Mouse (Mus musculus) erythroblast, adult 5-6 weeks (primary cell): ENCODE data around the gene Sept12. TPM values are rescaled to one million over a fixed set of nuclear protein-coding genes. Genes with fewer than 3 reads are reported as not detected.

Experiments
- ATAC-seq: replicated peaks from 2 replicates; pipeline ENCODE4 v1.8.0; 2016; ENCODE audit warnings: moderate number of reproducible peaks, mild to moderate bottlenecking, moderate TSS enrichment, inconsistent platforms; ENCODE audit not compliant: poor library complexity, low FRiP score, severe bottlenecking
- total RNA-seq, 2 experiments: library from RNA; stranded (forward) in 1 of 2; stranded (reverse) in 1 of 2; fragments of 150-400 nt in 1 of 2; fragments of 200-764, 138-1000 nt in 1 of 2; gene quantifications; 2 replicates each; pipeline versions ENCODE4 v1.2.3 to v1.2.4; 2015 to 2017; ENCODE audit warnings: low replicate concordance in 2 of 2

Gene Sept12
- total RNA-seq, 2 experiments from 2014 or later, result not detected

DNA sequence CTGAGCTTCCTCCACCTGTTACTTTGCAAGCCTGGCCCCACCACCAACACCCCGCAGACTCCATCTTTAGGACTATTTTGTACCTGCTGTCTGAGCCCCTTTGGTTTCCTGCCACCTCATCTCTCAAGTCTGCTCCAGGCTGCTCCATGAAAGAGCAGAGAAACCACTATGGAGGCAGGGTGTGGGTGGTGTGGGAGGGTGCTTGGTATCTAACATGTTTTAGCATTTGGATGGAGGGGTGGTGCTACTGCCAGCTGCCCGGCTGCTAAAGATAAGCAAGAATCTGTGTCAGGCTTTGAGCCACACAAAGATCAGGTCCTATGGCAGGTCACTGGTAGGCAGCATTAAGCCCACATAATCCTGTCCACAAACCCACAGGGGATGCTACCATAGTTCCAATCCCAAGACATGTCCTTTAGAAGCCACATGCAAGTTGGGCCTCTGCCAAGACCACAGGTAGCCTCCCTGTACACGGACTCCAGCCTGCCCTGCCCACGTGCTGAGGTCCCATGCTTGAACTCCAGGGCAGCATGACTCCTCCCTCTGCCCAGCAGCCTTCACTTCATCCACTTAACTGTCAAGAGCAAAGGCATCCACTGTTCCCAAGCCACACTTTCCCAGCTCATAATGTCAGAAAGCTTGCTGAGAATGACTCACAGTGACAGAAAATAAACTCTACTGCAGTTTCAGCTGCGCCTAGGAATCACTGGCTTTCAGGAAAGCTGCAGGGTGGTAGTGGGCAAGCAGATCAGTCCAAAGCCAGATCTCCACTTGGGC is 19.2 kb downstream of the Sept12 start:
- ATAC-seq, result no peak

- no peak for ATAC-seq
Observed at GRCm38 (mm10) chr16:4976180-4976579, 21.5 kb downstream of the Sept12 start.

DNA sequence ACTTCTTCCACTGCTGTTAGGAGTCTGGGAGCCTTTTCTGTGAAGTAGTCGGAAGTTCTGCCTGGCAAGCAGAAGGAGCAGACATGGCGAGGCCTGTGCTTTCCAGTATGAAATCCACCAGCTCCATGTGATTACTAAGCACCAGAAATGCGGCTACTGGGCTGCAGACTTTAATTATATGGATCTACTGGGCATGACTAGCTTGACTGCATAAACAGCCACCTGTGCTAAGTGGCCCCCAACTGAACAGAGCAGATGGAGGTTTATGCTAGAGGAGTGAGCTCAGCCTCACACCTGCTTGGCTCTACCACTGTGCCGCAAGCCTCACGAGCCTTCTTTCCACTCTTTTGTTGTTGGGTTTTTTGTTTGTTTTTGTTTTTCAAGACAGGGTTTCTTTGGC is 23.1 kb downstream of the Sept12 start:
- no peak for ATAC-seq

DNA sequence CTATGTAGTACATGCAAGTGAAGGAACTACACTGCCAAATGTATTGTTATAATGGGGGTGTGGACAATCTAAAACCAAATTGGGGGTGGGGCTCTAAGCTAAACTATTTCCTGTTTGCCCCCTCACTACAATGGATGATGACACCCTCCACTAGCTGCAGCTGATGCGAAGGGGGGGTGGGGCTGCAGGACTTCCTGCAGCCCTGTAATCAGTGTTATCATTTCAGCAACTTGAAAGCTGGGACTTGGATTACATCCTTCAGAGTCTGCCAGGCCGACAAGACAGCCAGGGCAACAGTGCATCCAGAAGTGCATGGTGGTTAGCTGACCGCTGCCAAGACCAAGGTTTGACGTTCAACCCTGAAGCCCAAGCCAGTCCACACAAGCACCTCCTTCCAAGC is 26.0 kb downstream of the Sept12 start:
- ATAC-seq, result no peak

- ATAC-seq, result no peak
Observed at GRCm38 (mm10) chr16:4969055-4969843, 28.4 kb downstream of the Sept12 start.

- no peak for ATAC-seq
Observed at GRCm38 (mm10) chr16:4968426-4968825, 29.2 kb downstream of the Sept12 start.

DNA sequence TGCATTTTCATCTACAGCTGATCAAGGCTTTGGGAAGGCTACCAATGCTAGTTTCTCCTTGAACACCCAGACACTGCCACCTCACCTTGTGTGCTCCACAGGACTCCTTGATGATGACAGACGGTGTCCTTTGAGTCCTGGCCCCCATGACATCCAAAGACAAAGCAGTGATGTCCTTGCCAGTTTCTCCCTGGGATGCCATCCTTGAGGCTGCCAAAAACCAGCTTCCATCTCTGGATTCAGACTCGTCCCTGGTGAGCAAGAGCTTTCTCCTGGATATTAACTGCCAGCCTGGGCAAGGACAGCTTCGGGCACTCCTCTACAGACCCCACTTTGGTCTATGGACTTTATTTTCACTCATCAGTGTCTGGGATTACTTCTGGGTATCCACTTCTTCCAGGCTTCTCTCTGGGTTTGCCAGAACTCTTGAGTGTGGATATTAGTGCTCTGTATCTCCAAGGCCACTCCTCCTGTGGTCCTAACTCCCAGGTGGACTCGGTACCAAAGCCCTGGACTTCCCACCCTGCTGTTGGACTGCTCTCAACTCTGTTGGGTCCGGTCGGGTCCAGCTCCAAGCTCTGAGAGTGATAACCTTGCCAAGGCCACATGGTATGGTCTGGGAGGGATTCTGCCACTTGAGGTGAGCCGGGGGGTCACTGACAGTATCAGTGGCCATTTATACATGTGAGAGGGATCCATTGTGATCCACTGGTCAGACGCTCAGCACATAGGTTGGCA is 32.1 kb downstream of the Sept12 start:
- no peak for ATAC-seq

- ATAC-seq, result peak; percentile 29
Observed at GRCm38 (mm10) chr16:4964731-4965391, 32.8 kb downstream of the Sept12 start.

GRCm38 (mm10) chr16:4963797-4964709 is 33.6 kb downstream of the Sept12 start, which contains the start of gene Anks3:
Anks3 (minus strand) TSS chr16:4964205.
- ATAC-seq, result peak; percentile 95

DNA sequence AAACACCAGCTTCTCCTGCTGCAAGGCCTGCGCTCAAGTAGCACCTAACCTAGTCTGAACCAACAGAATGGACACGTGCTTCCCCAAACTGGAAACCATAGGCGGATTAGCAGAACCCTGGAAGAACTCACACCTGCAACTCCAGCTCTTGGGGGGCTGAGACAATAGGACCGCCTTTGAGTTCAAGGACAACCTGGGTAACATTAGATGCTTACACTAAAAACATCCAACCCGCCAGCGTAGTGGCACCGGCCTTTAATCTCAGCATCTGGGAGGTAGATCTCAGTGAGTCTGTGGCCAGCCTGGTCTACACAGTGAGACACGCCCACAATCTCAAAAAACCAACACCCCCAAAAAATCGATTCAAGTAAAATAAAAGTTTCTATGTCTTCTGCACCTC is 34.3 kb downstream of the Sept12 start:
- ATAC-seq, result no peak

GRCm38 (mm10) chr16:4960260-4960659 is 37.4 kb downstream of the Sept12 start:
- ATAC-seq, result no peak

DNA sequence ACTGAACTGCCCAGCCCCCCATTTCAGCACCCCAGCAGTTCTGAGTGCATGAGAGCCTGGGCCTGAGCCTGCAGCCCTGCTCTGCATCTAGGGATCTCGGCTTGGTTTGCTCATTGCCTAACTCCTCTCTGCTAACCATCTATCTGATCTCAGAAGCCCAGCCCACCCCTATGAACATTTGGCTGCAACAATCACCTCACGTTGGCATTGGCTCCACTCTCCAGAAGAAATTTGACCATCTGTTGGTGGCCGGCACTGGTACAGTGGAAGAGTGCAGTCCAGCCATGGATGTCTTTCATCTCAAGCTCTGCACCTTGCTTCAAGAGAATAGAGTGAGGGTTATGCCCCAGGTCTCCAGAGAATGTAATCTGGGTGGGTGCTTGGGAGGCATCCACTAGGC is 40.2 kb downstream of the Sept12 start:
- ATAC-seq, result no peak

DNA sequence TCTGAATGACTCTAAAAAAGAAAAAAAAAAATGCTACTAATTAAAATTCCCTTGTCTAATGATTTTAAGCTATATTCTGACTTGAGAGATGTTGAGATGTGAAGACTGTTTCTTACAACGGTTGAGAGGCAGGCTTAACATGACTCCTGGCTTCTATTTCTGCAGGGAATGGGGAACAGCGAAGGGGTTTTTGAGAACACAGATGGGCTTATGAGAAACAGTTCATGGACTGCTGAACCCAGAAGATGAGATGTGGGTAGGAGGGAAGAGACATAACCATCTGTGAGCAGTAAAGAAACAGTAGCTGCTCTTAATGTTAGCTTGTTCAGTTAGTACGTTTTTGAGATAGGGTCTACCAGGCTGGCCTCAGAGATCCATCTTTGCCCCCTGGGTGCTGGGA is 41.0 kb downstream of the Sept12 start:
- no peak for ATAC-seq

- no peak for ATAC-seq
Observed at GRCm38 (mm10) chr16:4947378-4947777, 50.3 kb downstream of the Sept12 start.

DNA sequence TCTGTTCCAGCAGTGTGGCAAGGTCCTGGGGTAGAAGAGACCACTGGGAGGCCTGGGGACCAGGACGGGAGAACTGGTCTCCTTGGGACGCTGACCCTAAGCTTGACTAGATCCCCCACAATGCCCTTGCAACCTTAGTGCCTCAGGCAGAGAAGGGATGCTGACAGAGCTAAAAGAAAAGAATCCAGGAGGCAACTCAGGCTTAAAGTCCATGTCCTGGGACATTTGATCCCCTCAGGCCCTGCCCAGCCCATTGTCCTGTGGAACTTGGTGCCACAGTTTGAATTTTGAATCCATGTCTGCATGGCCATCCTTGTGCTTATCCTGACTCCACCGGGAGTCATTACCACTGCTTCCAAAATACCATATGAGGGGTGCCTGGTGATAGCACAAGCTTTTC is 51.5 kb downstream of the Sept12 start:
- ATAC-seq, result no peak

- ATAC-seq, result no peak
Observed at GRCm38 (mm10) chr16:4945415-4945814, 52.2 kb downstream of the Sept12 start.

DNA sequence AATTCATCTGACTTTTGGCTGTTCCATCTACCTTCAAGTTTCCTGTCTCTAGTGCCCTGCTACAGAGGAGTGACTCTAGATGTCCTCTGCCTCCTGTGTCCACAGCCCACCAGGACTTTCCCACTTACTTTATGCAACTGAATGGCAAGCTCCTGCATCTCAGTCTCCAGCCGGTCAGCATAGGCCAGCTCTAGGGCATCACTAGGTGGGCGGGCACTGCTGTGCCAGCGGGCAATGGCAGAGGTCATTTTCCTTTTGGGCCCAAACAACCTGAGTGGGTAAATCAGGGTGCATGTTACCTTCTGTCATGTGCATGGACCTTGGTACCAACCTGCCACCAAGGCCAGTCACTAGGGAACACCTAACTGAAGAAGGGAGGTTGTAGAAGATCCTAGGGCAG is 54.2 kb downstream of the Sept12 start:
- ATAC-seq, result no peak

DNA sequence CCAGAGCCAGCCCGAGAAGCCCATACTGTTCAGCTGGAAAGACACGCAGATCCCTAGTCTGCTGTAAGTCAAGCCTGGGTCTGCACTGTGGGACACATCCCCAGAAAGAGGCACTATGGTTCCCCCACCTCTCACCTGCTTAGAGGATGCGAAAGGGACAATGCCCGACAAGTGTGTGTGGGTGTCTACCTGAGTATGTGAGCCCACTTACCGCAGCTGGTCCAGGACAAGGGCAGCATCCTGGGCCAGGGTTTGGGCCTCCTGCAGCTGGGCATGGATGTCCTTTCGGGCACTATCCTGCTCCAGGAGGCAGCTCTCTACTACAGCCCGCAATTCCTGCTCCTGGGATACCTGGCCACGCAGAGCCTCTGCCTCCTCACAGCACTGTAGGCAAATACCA is 54.8 kb downstream of the Sept12 start:
- no peak for ATAC-seq

- ATAC-seq, result no peak
Observed at GRCm38 (mm10) chr16:4941016-4941415, 56.6 kb downstream of the Sept12 start.
